Mouse (Mus musculus) regulatory T cell (primary cell): ENCODE results near the gene Zdhhc14.

Experiments used
- in situ Hi-C: fragments of 300-600 bp; cut with MboI, MseI; formaldehyde crosslinking; loops from one replicate; pipeline ENCODE4 v1.15.1; 2025; ENCODE audit warnings: high pct_unique_total_duplicates

The Zdhhc14 gene

GRCm38 (mm10) chr17:5503981-5504760 lies 11.8 kb downstream of the Zdhhc14 start:
- in situ Hi-C loops: no loop called here

GRCm38 (mm10) chr17:5504969-5505368 lies 12.6 kb downstream of the Zdhhc14 start:
- in situ Hi-C loops: no loop called here

- in situ Hi-C loops: no loop called here
Observed at GRCm38 (mm10) chr17:5506553-5506952, 14.2 kb downstream of the Zdhhc14 start.

GRCm38 (mm10) chr17:5506988-5507387 lies 14.6 kb downstream of the Zdhhc14 start:
- in situ Hi-C loops: no loop called here

GRCm38 (mm10) chr17:5508030-5508429 lies 15.7 kb downstream of the Zdhhc14 start:
- in situ Hi-C loops: no loop called here

GRCm38 (mm10) chr17:5510564-5510963 lies 18.2 kb downstream of the Zdhhc14 start:
- in situ Hi-C loops: no loop called here

- in situ Hi-C loops: no loop called here
Observed at GRCm38 (mm10) chr17:5511724-5512123, 19.4 kb downstream of the Zdhhc14 start.

- in situ Hi-C loops: no loop called here
Observed at GRCm38 (mm10) chr17:5519466-5519865, 27.1 kb downstream of the Zdhhc14 start.

GRCm38 (mm10) chr17:5519910-5520592 lies 27.7 kb downstream of the Zdhhc14 start:
- in situ Hi-C loops: no loop called here

- in situ Hi-C loops: no loop called here
Observed at GRCm38 (mm10) chr17:5521532-5521931, 29.2 kb downstream of the Zdhhc14 start.

- in situ Hi-C loops: no loop called here
Observed at GRCm38 (mm10) chr17:5529552-5529951, 37.2 kb downstream of the Zdhhc14 start.

- in situ Hi-C loops: no loop called here
Observed at GRCm38 (mm10) chr17:5532816-5533215, 40.5 kb downstream of the Zdhhc14 start.

GRCm38 (mm10) chr17:5535357-5535756 lies 43.0 kb downstream of the Zdhhc14 start:
- in situ Hi-C loops: no loop called here

GRCm38 (mm10) chr17:5536259-5537094 lies 44.1 kb downstream of the Zdhhc14 start:
- in situ Hi-C loops: no loop called here

GRCm38 (mm10) chr17:5537095-5537575 lies 44.8 kb downstream of the Zdhhc14 start:
- in situ Hi-C loops: no loop called here

- in situ Hi-C loops: no loop called here
Observed at GRCm38 (mm10) chr17:5542177-5542576, 49.8 kb downstream of the Zdhhc14 start.

- in situ Hi-C loops: no loop called here
Observed at GRCm38 (mm10) chr17:5544065-5544464, 51.7 kb downstream of the Zdhhc14 start.

- in situ Hi-C loops: no loop called here
Observed at GRCm38 (mm10) chr17:5545065-5545464, 52.7 kb downstream of the Zdhhc14 start.

GRCm38 (mm10) chr17:5548546-5548945 lies 56.2 kb downstream of the Zdhhc14 start:
- in situ Hi-C loops: no loop called here

GRCm38 (mm10) chr17:5549460-5549859 lies 57.1 kb downstream of the Zdhhc14 start:
- in situ Hi-C loops: no loop called here

- in situ Hi-C loops: loop anchor here (10.0 kb wide), 1 partner anchor 56 kb away; the partner anchor contains the start of gene Zdhhc14
Observed at GRCm38 (mm10) chr17:5550444-5550843, 58.1 kb downstream of the Zdhhc14 start.

GRCm38 (mm10) chr17:5551136-5551535 lies 58.8 kb downstream of the Zdhhc14 start:
- in situ Hi-C loops: loop anchor here (10.0 kb wide), 1 partner anchor 56 kb away; the partner anchor contains the start of gene Zdhhc14
